Mouse (Mus musculus): Measurements from ENCODE around the gene Abi3. TPM values are rescaled to one million over a fixed set of nuclear protein-coding genes. Genes with fewer than 3 reads are reported as not detected.

Abi3 gene
- total RNA-seq, 2 experiments from 2014 or later, result 11.3 to 19.3 TPM

DNA sequence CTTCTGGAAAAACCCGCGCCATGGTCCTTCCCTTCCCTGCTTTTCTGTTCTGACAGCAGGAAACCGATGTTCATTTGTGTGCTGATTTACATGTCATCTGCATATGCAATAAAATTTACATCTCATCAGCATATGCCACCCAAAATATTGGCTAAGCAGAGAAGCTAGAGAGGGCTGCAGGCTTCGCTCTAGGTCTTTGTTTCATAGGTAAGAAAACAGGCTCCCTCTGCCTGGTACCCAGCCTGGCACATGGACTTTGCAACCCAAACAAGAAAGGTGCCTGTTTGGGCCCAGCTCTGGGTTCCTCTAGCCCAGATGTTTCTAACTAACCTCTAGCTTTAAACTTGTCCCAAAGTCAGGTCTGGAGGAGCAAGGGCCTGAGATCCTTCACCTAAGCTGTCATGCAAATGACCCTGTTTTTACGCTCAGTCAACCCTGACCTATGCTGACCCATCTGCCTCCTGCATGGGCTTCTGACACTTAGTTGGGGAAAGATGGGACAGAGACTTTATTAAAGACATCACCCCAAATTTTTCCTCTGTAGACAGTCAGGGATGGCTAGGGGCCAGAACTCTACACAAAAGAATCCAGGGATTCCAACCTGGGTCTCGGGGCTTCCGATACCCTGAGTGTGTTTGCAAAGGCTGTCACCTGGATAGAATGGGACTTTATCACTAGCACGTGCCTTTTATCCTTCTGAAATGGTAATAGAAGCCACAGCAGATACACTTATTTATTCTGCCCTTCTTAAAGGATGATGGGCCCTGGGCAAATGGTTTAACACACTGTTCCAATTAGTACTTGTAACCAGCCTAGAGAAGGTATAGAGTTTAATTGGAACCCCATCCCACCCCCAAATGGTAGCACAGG lies 3.0 kb downstream of the Abi3 start:
- DNase-seq, result no peak

GRCm38 (mm10) chr11:95838598-95838997 lies 3.7 kb downstream of the Abi3 start:
- no peak for DNase-seq

GRCm38 (mm10) chr11:95837059-95837458 lies 5.2 kb downstream of the Abi3 start, which contains the start of gene Gngt2:
Gene Gngt2, plus strand, starts transcription at chr11:95837216.
- peak; percentile 89 to 90 for DNase-seq

- no peak for DNase-seq
Observed at GRCm38 (mm10) chr11:95836433-95836832, 5.8 kb downstream of the Abi3 start.

GRCm38 (mm10) chr11:95835832-95836231 lies 6.4 kb downstream of the Abi3 start:
- DNase-seq, result no peak

DNA sequence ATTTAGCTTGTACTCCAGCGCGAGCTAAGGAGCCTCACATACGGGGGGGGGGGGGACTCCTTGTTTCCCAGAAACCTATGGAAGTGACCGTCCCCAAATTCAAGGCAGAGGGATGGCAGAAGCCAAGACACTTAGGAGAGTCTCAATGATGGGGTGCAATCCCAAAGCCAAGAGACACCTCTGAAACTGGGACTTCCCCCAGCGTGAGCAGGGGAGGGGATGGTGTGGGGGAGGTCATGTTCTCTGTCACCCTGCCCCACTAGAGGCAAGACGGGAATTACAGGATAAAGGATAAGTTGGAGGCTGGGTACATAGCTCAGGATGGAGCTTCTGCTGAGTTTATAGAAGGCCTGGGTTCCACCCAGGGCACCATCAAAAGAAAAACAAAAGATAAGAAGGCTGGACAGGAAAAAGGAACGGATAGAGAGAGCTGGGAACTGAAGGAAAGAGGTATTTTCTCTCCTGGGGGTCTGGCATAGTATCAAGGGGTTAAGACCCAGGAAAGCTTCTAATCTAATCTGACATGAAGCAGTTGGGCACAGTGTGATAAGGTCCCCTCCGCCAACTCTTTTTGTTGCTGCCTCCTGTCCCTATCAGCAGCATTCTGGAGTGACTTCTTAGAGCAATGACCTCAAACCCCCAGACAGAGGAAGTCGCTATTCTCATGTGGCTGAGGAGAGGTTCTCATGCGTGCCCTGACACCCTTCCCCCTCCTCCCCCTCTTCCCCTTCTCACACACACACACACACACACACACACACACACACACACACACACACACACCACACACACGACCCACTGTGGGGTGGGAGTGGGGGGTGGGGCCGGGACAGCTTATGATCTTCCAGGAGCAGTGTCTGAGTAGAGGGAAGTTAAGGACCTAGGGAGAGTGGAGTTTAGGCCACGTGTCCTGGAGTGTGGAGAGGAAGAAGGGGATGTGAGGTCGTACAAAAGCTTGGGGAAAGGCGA lies 7.2 kb downstream of the Abi3 start:
- no peak for DNase-seq

DNA sequence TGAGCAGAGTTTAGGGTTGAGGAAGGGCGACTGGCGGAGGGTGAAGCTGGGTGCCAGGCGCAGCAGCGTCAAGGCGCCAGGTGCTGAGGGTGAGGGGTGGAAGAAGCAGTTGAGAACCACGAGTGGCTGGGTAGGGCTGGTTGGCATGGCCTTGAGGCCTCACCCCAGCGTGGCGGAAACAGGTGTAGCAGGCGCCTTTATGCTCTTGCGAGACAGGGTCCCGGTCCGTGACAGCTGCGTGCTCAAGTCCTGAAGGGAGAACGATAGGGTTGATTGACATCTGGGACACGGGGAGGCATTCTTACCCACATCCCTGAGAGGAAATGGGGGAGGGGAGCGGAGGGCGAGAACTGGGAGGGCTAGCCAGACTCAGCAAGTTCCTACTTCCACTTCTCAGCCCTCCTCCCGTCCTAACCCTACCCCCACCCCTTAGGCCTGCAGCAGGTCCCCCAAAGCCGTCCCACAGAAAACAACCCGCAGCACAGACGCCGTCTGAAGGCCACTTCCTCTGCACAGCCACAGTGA lies 8.1 kb downstream of the Abi3 start:
- peak in 1 of 2 experiments; percentile 60 for DNase-seq

DNA sequence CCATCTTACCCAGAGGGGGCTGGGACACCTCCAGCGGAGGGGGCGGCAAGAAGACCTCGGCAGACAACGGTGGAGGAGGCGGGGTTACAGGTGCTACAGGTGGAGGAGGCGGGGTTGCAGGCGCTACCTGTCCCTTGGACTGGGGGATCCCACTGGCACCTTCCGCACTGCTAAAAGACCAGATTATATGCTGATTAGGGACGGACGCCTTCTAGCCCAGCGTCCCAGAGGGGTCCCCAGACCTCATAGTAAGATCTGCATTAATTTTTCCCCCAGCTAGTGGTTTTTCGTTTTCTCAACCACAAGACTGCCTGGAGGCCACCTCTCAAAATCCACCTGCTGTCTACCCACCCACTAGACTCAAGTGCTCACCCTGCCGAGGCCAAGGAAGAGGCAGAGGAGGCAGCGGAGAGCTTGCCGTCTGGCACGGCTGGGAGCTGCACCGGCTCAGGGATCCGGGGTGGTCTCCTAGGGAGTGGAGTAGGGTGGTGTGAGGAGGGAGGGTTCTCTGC lies 8.6 kb downstream of the Abi3 start:
- DNase-seq, result no peak

DNA sequence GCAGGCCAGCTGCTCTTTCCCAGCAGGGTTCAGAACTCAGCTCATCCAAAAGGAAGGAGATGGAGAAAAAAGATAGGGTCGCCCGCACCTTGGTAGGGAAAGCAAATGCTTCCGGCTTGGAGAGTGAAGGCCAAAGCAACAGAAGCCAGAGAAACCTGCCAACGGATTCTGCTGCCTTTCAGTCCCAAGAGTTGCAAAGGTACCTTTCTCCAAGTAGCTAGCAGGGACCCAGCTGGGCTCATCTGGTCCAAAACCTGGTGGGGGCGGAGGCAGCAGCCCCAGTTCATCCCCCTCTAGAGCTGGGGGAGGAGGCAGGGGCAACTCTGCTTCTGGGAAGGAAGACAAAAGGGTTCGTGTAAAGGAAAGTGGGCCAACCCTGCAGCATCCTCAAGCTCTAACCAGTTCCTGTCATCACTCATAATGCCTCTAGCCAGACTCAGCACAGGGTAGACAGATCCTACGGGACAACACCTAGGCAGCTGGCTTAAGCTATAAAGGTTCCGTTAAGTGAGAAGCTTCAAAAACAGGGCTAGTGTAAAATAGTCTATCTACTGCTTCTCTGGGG lies 9.2 kb downstream of the Abi3 start:
- DNase-seq, result no peak

- DNase-seq, result no peak
Observed at GRCm38 (mm10) chr11:95832129-95833005, 9.9 kb downstream of the Abi3 start.

- DNase-seq, result no peak
Observed at GRCm38 (mm10) chr11:95831641-95832040, 10.6 kb downstream of the Abi3 start.

GRCm38 (mm10) chr11:95831276-95831619 lies 11.0 kb downstream of the Abi3 start:
- no peak for DNase-seq

- DNase-seq, result no peak
Observed at GRCm38 (mm10) chr11:95830411-95831275, 11.6 kb downstream of the Abi3 start.

DNA sequence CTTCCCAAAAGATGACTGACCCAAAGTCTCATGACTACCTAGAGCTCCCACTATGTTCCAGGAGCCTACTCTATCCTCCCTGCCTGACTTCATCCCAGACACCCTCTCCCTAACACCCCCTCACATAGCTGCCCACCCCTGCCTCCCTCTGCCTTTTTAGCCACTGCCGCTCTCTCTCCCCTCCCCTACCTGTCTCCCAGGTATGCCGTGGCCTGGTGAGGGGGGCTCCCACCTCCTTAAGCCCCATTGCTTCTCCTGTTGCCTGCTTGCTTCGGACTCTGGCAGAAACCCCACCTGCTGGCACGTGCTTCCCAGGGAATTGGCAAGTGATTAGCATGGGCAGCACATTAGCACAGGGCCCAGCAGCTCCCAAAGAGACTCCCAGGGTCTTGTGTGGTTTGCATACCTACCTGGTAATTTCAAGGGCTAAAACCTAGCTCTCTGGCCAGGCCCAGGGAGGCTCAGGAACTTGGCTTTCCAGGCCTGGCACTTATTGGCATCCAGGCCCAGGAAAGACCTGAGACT lies 12.7 kb downstream of the Abi3 start:
- no peak for DNase-seq

GRCm38 (mm10) chr11:95828181-95828964 lies 13.9 kb downstream of the Abi3 start:
- DNase-seq, result no peak

DNA sequence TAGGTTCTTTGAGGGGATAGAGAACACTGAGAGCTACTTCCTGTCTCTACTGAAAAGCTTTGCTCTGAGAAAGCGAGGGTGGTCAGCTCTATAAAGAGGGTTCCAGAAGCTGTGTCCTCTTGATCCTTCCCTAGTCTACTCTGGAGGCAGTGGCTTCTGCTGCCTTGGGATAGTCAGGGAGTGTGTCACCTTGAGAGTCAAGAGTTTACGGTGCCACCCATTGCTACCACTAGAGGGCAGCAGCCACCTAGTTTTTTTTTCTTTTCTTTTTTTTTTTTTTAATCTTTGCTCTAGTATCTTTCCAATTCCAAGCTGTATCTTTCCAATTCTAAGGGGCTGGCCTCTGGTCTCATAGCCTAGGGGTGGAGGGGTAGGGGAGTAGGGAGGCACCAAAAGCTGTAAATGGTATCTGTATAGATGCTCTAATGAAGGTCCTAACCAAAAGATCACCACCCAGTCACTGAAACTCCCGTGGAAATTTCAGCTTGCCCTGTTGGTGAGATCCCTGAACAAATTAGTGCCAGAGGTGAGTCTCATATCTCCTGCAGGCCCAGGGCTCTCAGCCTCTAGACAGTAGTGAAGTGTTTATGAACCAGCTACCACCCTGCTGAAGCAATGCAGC lies 14.7 kb downstream of the Abi3 start:
- DNase-seq, result peak; percentile 74 to 81

DNA sequence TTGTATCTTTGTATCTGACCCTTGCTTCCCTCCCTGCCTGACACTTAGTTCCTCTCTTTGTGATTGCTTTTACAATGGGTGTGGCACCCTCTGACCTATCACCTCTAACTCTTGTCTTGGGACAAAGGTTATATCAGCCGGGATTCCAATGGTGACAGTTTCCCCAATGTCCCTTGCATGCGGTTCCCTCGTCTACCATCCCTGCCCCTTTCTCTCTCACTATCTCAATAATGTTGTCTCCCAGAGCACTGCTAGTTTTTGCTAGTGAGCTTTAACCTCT lies 15.2 kb downstream of the Abi3 start:
- no peak for DNase-seq

- DNase-seq, result no peak
Observed at GRCm38 (mm10) chr11:95826317-95827167, 15.7 kb downstream of the Abi3 start.

Data from adrenal gland, postnatal 36 days (tissue).